Mouse (Mus musculus): Measurements from ENCODE around the gene Etv6. TPM values are rescaled to one million over a fixed set of nuclear protein-coding genes. Genes with fewer than 3 reads are reported as not detected.

Etv6 gene
- polyA plus RNA-seq, 1 experiment = 1.1 TPM

DNA sequence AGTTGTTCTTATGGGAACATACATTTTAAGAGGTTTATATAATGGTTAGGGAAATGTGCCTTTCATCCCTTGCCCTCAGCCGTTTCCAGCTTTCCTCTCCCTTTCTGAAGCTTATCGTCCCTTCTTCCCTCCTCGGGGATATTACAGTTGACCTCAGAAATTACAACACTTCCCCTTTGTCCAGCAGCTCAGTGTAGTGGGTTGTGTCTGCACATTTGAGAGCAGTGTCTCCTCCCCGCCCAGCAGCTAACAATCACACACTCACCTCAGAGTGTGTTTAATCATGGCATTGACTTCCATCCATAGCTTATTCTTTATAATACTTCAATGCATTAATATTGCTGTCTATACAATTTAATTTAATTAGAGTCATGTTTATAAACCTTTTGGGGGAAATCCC, 98.3 kb downstream of the Etv6 start:
- H3K4me1 ChIP-seq (ENCODE audit: control insufficient read depth) = peaks cover 32% of the 10 kb centered on the region
- H3K27me3 ChIP-seq (ENCODE audit: control insufficient read depth) = no peaks in the 10 kb centered on the region
- H3K4me3 ChIP-seq (replicated peaks) = no peak overlapping the region
- H3K9me3 ChIP-seq (ENCODE audit: control insufficient read depth, low read length) = peaks cover 4% of the 10 kb centered on the region; the same call in 1 of the 2 replicates
- no peaks in the 10 kb centered on the region; the same call in 1 of the 2 replicates for H3K36me3 ChIP-seq (ENCODE audit: control insufficient read depth)
- no peak for TF ChIP-seq TAL1 (IDR thresholded peaks at IDR 0.05; ENCODE audit: low read length)
- TF ChIP-seq GATA1 (IDR thresholded peaks at IDR 0.05; ENCODE audit: low read length) = no peak

DNA sequence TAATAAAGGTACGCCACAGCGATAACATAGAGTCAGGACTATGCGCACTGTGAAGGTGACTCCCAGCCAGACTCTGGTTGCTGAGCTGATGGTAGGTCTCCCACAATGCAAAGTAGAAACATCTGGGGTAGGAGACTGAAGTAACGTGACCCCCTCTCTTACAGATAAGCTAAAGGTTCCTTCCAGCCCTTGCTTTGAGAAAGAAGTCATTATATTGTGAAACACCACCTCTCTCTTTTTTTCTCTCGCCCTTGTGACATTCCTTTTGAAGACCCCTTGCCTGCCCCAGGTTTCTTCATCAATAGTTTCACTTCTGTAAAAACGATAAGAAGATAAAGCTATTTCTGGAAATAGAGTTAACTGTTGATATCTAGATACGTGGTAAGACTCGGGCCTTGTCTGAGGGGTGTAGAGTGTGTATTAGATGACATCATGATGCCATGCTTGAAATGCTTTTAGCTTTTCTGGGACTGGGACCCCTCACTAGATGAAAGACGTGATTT, 99.4 kb downstream of the Etv6 start:
- Histone ChIP-seq H3K9me3 (ENCODE audit: control insufficient read depth, low read length) (no peaks in the 10 kb centered on the region), H3K36me3 (ENCODE audit: control insufficient read depth) (no peaks in the 10 kb centered on the region; the same call in 1 of the 2 replicates), H3K4me3 (replicated peaks) (no peak overlapping the region), H3K4me1 (ENCODE audit: control insufficient read depth) (peaks cover 31% of the 10 kb centered on the region), H3K27me3 (ENCODE audit: control insufficient read depth) (no peaks in the 10 kb centered on the region)
- TF ChIP-seq GATA1 (IDR thresholded peaks at IDR 0.05; ENCODE audit: low read length) = no peak
- no peak for TF ChIP-seq TAL1 (IDR thresholded peaks at IDR 0.05; ENCODE audit: low read length)

DNA sequence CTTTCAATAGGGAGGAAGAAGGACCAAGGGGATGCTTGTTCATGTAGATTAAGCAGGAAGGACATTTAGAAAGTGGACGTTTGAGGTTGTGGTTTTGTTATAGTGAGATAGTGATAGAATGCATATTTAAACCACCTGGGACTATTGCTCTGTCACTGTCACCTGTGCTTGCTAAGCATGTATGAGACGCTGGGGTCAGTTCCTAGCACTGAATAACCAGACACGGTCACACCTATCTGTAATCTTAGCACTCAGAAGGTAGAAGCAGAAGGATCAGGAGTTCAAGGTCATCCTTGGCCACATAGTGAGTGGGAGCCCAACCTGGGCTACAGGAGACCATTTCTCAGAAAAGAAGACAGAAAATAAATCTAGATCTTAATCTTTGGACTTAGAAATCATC, 100.8 kb downstream of the Etv6 start:
- Histone ChIP-seq H3K36me3 (ENCODE audit: control insufficient read depth) (no peaks in the 10 kb centered on the region; the same call in 1 of the 2 replicates), H3K9me3 (ENCODE audit: control insufficient read depth, low read length) (no peaks in the 10 kb centered on the region), H3K27me3 (ENCODE audit: control insufficient read depth) (no peaks in the 10 kb centered on the region), H3K4me1 (ENCODE audit: control insufficient read depth) (peaks cover 17% of the 10 kb centered on the region), H3K4me3 (replicated peaks) (no peak overlapping the region)
- TF ChIP-seq TAL1 (IDR thresholded peaks at IDR 0.05; ENCODE audit: low read length) = no peak
- TF ChIP-seq GATA1 (IDR thresholded peaks at IDR 0.05; ENCODE audit: low read length) = no peak

DNA sequence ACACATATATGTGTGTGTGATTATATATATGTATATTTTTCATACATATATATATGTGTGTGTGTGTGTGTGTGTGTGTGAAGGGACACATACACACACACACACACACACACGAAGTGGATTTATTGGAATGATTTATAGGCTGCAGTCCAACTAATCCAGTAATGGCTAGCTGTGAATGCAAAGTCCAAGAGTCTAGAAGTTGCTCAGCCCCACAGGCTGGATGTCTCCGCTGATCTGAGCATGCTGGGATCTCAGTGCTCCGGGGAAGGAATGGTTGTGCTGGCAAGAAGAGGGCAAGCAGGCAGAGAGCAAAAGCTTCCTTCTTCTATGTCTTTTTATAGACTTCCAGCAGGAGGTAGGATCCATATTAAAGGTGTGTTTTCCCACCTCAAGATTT, 103.9 kb downstream of the Etv6 start:
- TF ChIP-seq TAL1 (IDR thresholded peaks at IDR 0.05; ENCODE audit: low read length) (no peak), GATA1 (IDR thresholded peaks at IDR 0.05; ENCODE audit: low read length) (no peak)
- no peaks in the 10 kb centered on the region; the same call in 1 of the 2 replicates for H3K36me3 ChIP-seq (ENCODE audit: control insufficient read depth)
- no peak overlapping the region for H3K4me3 ChIP-seq (replicated peaks)
- peaks cover 10% of the 10 kb centered on the region for H3K4me1 ChIP-seq (ENCODE audit: control insufficient read depth)
- H3K27me3 ChIP-seq (ENCODE audit: control insufficient read depth) = no peaks in the 10 kb centered on the region
- H3K9me3 ChIP-seq (ENCODE audit: control insufficient read depth, low read length) = no peaks in the 10 kb centered on the region

DNA sequence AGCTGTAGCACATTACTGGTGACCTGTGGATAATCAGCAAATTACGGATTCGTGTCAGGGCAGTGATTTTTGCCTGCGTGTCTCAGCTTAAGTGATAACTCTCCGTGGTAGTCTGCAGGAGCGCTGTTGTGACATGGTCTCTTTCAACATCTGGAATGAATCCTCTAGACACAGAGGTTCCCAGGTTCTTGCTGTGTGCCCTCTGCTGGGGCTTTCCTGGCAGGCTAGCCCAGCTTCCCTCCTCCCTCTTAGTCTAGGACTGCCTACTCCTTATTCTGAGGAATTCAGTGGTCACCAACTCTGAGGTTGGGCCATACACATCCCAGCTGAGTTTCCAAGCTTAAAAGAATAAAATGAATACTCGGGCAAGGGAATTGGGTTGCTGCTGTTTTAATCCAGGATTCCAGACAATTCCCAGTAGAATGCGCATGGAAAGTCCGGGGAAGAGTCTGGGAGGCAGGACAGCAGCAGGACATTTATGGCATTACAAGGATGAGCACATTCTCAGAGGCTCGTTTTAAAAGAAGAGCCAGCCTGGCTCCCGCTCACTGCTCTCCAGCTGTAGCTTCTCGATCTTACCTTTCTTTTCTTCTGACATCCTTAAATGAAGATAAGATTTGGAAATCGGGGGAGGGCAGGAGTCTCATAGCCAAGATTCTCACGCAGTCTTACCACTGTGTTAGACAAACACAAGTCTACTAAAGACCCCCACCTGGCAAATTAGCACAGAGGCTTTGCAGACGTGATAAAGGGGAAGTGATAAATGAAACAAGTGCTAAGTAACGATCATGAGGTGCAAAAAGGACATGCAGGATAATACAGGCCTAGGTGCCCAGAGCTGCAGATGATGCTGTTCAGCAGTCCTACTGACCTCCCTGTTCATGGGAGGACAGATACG, 105.5 kb downstream of the Etv6 start:
- peaks cover 2% of the 10 kb centered on the region for H3K4me1 ChIP-seq (ENCODE audit: control insufficient read depth)
- H3K36me3 ChIP-seq (ENCODE audit: control insufficient read depth) = no peaks in the 10 kb centered on the region; the same call in 1 of the 2 replicates
- H3K9me3 ChIP-seq (ENCODE audit: control insufficient read depth, low read length) = no peaks in the 10 kb centered on the region
- no peak for TF ChIP-seq GATA1 (IDR thresholded peaks at IDR 0.05; ENCODE audit: low read length)
- no peak for TF ChIP-seq TAL1 (IDR thresholded peaks at IDR 0.05; ENCODE audit: low read length)
- H3K4me3 ChIP-seq (replicated peaks) = no peak overlapping the region
- no peaks in the 10 kb centered on the region for H3K27me3 ChIP-seq (ENCODE audit: control insufficient read depth)

DNA sequence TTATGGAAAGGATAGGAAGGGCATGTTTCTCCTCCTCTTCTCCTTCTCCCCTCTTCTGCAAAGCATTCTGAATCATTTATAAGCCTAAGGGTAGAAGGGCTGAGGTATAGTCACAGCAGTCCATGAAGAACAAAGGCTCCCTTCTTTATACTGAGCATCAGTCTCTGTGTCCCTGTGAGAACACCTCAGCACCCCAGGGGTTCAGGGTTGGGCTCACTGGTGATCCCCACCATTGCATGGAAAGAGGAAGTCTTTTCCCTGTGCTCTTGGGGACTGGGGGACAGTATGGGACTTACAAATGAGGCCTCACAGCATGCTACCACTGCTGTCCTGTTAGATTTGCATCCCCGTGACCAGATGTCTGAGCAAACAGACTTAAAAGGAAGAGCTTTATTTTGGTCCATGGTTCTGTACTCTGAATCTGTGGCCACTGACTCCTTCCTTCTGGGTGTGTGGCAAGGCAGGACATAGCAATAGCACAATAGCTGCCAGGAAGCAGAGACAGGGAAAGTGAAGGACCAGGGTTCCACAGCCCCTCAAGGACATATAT, 106.2 kb downstream of the Etv6 start:
- peaks cover 2% of the 10 kb centered on the region for H3K4me1 ChIP-seq (ENCODE audit: control insufficient read depth)
- H3K27me3 ChIP-seq (ENCODE audit: control insufficient read depth) = no peaks in the 10 kb centered on the region
- TF ChIP-seq GATA1 (IDR thresholded peaks at IDR 0.05; ENCODE audit: low read length) (no peak), TAL1 (IDR thresholded peaks at IDR 0.05; ENCODE audit: low read length) (no peak)
- H3K9me3 ChIP-seq (ENCODE audit: control insufficient read depth, low read length) = no peaks in the 10 kb centered on the region
- no peaks in the 10 kb centered on the region; the same call in 1 of the 2 replicates for H3K36me3 ChIP-seq (ENCODE audit: control insufficient read depth)
- H3K4me3 ChIP-seq (replicated peaks) = no peak overlapping the region

DNA sequence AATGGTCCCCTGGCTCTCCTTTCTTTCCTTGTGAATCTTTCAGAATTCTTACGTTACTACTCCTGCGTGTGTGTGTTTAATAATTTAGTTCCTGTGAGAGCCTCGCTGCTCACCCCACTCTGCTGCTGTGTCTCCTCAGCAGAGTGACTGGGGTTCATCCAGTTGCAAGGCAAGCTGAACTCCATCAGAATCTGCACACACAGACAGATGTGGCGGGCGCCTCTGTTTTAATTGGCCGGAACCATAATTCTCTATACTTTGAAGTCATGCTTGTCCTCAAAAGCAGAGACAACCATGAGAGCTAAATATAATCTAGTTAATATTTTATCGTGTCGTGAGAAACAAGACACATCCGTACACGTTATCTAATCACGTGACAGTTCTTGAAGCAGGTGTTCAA, 107.2 kb downstream of the Etv6 start:
- TF ChIP-seq TAL1 (IDR thresholded peaks at IDR 0.05; ENCODE audit: low read length) (no peak), GATA1 (IDR thresholded peaks at IDR 0.05; ENCODE audit: low read length) (no peak)
- no peaks in the 10 kb centered on the region for H3K27me3 ChIP-seq (ENCODE audit: control insufficient read depth)
- peaks cover 2% of the 10 kb centered on the region for H3K4me1 ChIP-seq (ENCODE audit: control insufficient read depth)
- no peaks in the 10 kb centered on the region for H3K9me3 ChIP-seq (ENCODE audit: control insufficient read depth, low read length)
- H3K4me3 ChIP-seq (replicated peaks) = no peak overlapping the region
- no peaks in the 10 kb centered on the region; the same call in 1 of the 2 replicates for H3K36me3 ChIP-seq (ENCODE audit: control insufficient read depth)

DNA sequence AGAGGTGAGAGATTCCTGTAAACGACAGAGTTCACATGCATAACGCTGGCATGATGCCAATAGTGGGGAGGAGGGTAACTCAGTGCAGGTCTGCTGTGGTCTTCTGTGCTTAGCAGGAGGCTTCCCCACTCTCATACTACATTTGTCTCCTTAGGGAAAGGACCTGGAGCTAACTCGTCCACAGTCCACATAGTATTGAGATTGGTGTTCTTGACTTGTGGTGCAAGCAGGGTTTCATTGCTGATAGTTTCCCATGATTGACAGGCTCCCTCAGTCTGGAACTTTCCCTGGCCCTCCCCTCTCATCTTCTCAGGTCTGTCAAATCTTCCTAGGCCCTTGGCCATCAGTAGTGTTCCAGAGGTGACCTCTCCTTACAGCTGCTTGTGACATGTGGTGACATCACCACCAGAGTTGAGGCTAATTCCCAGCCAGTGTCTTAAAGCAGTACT, 108.2 kb downstream of the Etv6 start:
- H3K4me3 ChIP-seq (replicated peaks) = no peak overlapping the region
- TF ChIP-seq GATA1 (IDR thresholded peaks at IDR 0.05; ENCODE audit: low read length) (no peak), TAL1 (IDR thresholded peaks at IDR 0.05; ENCODE audit: low read length) (no peak)
- H3K36me3 ChIP-seq (ENCODE audit: control insufficient read depth) = no peaks in the 10 kb centered on the region
- H3K27me3 ChIP-seq (ENCODE audit: control insufficient read depth) = no peaks in the 10 kb centered on the region
- H3K9me3 ChIP-seq (ENCODE audit: control insufficient read depth, low read length) = no peaks in the 10 kb centered on the region
- H3K4me1 ChIP-seq (ENCODE audit: control insufficient read depth) = peaks cover 2% of the 10 kb centered on the region

All from erythroblast, embryonic 14.5 days (primary cell).